Mouse (Mus musculus): Measurements from ENCODE around the gene Cd163l1. TPM values are rescaled to one million over a fixed set of nuclear protein-coding genes. Genes with fewer than 3 reads are reported as not detected.

Cd163l1 gene
- polyA plus RNA-seq, 2 experiments, result 0.04 to 0.11 TPM

DNA sequence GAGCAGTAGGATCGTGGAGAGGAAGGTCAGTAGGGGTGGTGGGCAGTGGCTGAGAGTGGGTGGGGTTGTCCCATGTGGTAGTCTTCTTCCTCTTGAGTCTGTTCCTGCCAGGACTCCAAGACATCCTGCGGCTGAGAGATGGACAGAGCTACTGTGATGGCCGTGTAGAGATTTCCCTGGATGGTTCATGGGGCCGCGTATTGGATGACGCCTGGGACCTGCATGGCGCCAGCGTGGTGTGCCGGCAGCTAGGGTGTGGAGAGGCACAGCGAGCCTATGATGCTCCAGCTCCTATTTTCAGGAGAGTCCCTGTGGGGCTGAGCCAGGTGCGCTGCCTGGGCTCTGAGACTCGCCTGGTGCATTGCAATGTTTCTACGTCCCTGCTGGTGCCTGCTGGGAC is 6.1 kb downstream of the Cd163l1 start:
- no peak for DNase-seq (ENCODE audit: low spot score)
- Histone ChIP-seq H3K27ac (replicated peaks; ENCODE audit: low read depth, low read length) (no peak overlapping the region), H3K4me3 (replicated peaks; ENCODE audit: low read length) (no peak overlapping the region), H3K27me3 (ENCODE audit: control insufficient read depth, insufficient read depth, low read length) (no peaks in the 10 kb centered on the region), H3K9ac (ENCODE audit: low read depth, low read length, severe bottlenecking) (no peak overlapping the region), H3K36me3 (ENCODE audit: control insufficient read depth, insufficient read depth, low read length) (no peaks in the 10 kb centered on the region), H3K4me1 (ENCODE audit: control insufficient read depth, insufficient read depth, low read length) (no peaks in the 10 kb centered on the region), H3K9me3 (ENCODE audit: control insufficient read depth, low read length) (no peaks in the 10 kb centered on the region), H3K4me2 (replicated peaks; ENCODE audit: low read depth, low read length, severe bottlenecking) (no peak overlapping the region)
- WGBS, result 82% methylated on average over 13 of the region's 13 CpGs
- TF ChIP-seq POLR2A (IDR thresholded peaks at IDR 0.05; ENCODE audit: borderline replicate concordance, extremely low read depth, insufficient read depth, insufficient read length), result no peak
- ATAC-seq (ENCODE audit: low FRiP score, low read depth), result no peak

DNA sequence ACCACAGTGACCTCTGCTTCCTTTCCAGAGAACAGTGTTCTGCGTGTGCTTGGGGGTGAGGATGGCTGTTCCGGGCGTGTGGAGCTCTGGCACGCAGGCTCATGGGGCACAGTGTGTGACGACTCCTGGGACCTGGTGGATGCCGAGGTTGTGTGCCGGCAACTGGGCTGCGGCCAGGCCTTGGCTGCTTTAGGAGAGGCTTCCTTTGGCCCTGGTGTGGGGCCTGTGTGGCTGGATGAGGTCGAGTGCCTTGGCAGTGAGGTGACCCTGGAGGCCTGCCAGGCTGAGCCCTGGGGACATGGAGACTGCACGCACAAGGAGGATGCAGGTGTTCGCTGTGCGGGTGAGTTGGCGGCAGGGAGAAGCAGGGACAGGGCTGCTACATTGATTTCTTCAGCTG is 10.4 kb downstream of the Cd163l1 start:
- Histone ChIP-seq H3K36me3 (ENCODE audit: control insufficient read depth, insufficient read depth, low read length) (no peaks in the 10 kb centered on the region), H3K4me3 (replicated peaks; ENCODE audit: low read length) (no peak overlapping the region), H3K27me3 (ENCODE audit: control insufficient read depth, insufficient read depth, low read length) (no peaks in the 10 kb centered on the region), H3K27ac (replicated peaks; ENCODE audit: low read depth, low read length) (no peak overlapping the region), H3K4me1 (ENCODE audit: control insufficient read depth, insufficient read depth, low read length) (no peaks in the 10 kb centered on the region), H3K9ac (ENCODE audit: low read depth, low read length, severe bottlenecking) (no peak overlapping the region; the same call in 1 of the 2 replicates), H3K4me2 (replicated peaks; ENCODE audit: low read depth, low read length, severe bottlenecking) (no peak overlapping the region), H3K9me3 (ENCODE audit: control insufficient read depth, low read length) (no peaks in the 10 kb centered on the region)
- ATAC-seq (ENCODE audit: low FRiP score, low read depth), result no peak
- TF ChIP-seq POLR2A (IDR thresholded peaks at IDR 0.05; ENCODE audit: borderline replicate concordance, extremely low read depth, insufficient read depth, insufficient read length), result no peak
- WGBS, result 80% methylated on average over 13 of the region's 13 CpGs
- DNase-seq (ENCODE audit: low spot score), result no peak

DNA sequence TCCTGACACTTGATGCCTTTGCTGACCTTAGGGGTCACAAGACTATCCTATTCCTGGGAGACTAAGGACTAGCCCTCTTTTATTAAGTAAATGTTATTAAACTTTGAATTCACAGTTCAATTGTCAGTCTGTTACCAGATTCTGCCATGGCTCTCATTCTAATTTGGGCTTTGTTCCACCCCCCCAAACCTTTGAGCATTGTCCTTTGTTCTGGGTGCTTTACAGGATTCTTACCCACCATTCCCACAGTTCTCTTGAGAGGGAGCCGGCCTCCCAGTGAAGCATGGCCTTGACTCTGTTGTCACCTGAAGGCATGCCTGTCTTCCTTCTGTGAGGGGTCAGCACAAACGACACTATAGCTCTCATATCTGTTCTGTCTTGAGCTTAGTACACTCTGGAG is 13.0 kb downstream of the Cd163l1 start:
- Histone ChIP-seq H3K4me3 (replicated peaks; ENCODE audit: low read length) (no peak overlapping the region), H3K9ac (ENCODE audit: low read depth, low read length, severe bottlenecking) (no peak overlapping the region), H3K4me1 (ENCODE audit: control insufficient read depth, insufficient read depth, low read length) (no peaks in the 10 kb centered on the region), H3K27ac (replicated peaks; ENCODE audit: low read depth, low read length) (no peak overlapping the region), H3K4me2 (replicated peaks; ENCODE audit: low read depth, low read length, severe bottlenecking) (no peak overlapping the region), H3K27me3 (ENCODE audit: control insufficient read depth, insufficient read depth, low read length) (no peaks in the 10 kb centered on the region), H3K9me3 (ENCODE audit: control insufficient read depth, low read length) (no peaks in the 10 kb centered on the region), H3K36me3 (ENCODE audit: control insufficient read depth, insufficient read depth, low read length) (no peaks in the 10 kb centered on the region)
- WGBS, result 75% methylated on average over 2 of the region's 2 CpGs
- no peak for TF ChIP-seq POLR2A (IDR thresholded peaks at IDR 0.05; ENCODE audit: borderline replicate concordance, extremely low read depth, insufficient read depth, insufficient read length)
- no peak for DNase-seq (ENCODE audit: low spot score)
- ATAC-seq (ENCODE audit: low FRiP score, low read depth), result no peak

DNA sequence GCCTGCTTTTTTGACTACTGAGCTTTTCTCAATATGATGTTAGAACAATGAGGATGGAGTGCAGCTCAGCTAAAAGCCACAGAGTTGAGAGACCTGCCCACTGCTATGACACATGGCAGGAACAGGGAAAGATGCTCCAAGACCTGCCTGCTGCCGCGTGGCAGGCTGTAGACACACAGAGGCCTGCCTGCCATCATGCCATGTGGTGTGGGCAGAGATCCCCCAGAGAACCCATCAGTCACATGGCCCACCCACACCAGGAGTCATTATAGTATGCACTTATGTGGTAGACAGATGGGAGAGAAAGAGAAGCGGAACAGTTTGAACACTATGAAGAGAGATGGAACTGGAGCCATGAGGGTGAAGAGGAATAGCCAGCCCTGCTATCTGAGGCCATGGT is 15.6 kb downstream of the Cd163l1 start:
- no peak overlapping the region for H3K4me3 ChIP-seq (replicated peaks; ENCODE audit: low read length)
- DNase-seq (ENCODE audit: low spot score) (no peak), ATAC-seq (ENCODE audit: low FRiP score, low read depth) (no peak)
- no peak overlapping the region for H3K9ac ChIP-seq (ENCODE audit: low read depth, low read length, severe bottlenecking)
- TF ChIP-seq POLR2A (IDR thresholded peaks at IDR 0.05; ENCODE audit: borderline replicate concordance, extremely low read depth, insufficient read depth, insufficient read length), result no peak
- no peaks in the 10 kb centered on the region for H3K4me1 ChIP-seq (ENCODE audit: control insufficient read depth, insufficient read depth, low read length)
- H3K9me3 ChIP-seq (ENCODE audit: control insufficient read depth, low read length), result no peaks in the 10 kb centered on the region
- WGBS, result 93% methylated on average over 3 of the region's 3 CpGs
- no peak overlapping the region for H3K4me2 ChIP-seq (replicated peaks; ENCODE audit: low read depth, low read length, severe bottlenecking)
- no peaks in the 10 kb centered on the region for H3K36me3 ChIP-seq (ENCODE audit: control insufficient read depth, insufficient read depth, low read length)
- H3K27me3 ChIP-seq (ENCODE audit: control insufficient read depth, insufficient read depth, low read length), result no peaks in the 10 kb centered on the region
- H3K27ac ChIP-seq (replicated peaks; ENCODE audit: low read depth, low read length), result no peak overlapping the region

DNA sequence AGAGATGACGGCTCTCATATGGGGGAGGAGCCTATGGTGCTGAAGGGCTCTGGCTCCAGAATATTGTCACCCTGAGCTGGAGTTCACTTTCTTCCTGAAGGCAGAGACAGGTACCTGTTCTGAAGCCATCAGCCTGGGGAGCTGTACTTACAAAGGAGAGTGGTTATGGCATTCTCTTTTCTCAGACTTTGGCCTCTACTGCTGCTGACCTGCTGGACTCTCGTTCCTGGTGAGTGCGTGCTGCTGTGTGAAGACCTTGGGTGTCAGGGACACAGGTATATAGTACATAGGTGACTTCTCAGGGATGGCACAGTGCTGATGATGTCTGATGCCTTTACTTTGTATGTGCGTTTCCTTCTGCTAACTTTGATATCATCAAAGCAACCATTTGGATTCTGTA is 29.1 kb downstream of the Cd163l1 start, which contains the start of gene 5830411N06Rik:
Gene 5830411N06Rik (plus strand): TSS at position 69 of the 400 bp plus-strand sequence.
- 82% methylated on average over 4 of the region's 4 CpGs for WGBS
- no peak within 1 kb of the TSS for H3K4me3 ChIP-seq (replicated peaks; ENCODE audit: low read length)
- H3K9ac ChIP-seq (ENCODE audit: low read depth, low read length, severe bottlenecking), result no peak within 1 kb of the TSS
- H3K4me1 ChIP-seq (ENCODE audit: control insufficient read depth, insufficient read depth, low read length), result no peaks in the 10 kb centered on the region
- H3K4me2 ChIP-seq (replicated peaks; ENCODE audit: low read depth, low read length, severe bottlenecking), result no peak within 1 kb of the TSS
- no peak for ATAC-seq (ENCODE audit: low FRiP score, low read depth)
- H3K27ac ChIP-seq (replicated peaks; ENCODE audit: low read depth, low read length), result no peak within 1 kb of the TSS
- no peak for TF ChIP-seq POLR2A (IDR thresholded peaks at IDR 0.05; ENCODE audit: borderline replicate concordance, extremely low read depth, insufficient read depth, insufficient read length)
- no peaks in the 10 kb centered on the region for H3K27me3 ChIP-seq (ENCODE audit: control insufficient read depth, insufficient read depth, low read length)
- no peak for DNase-seq (ENCODE audit: low spot score)
- no peaks in the 10 kb centered on the region for H3K9me3 ChIP-seq (ENCODE audit: control insufficient read depth, low read length)
- no peaks in the 10 kb centered on the region for H3K36me3 ChIP-seq (ENCODE audit: control insufficient read depth, insufficient read depth, low read length)

DNA sequence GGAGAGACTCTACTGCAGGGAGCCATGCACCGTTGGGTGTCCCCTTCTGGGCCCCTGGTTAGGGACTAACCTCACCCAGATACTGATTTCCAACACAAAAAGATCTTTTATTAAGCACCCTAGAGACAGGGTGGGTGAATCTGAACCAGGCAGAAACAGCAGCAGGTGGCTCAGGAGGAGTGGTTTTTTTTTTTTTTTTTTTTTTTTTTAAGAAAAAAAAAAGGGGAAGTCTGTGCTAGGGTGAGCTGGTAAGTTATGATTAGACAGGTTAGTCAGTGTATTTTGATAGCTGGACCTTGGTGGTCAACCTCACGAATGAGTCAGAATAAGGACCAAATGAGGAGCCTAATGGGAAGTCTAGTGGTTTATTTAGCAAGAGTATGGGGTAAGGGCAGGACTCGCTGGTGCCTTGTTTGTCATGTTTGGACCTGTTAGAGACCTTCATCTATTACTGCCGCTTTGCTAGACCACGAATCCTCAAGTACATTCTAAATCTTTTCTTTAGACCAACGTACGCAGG is 35.8 kb downstream of the Cd163l1 start:
- ATAC-seq (ENCODE audit: low FRiP score, low read depth) (no peak), DNase-seq (ENCODE audit: low spot score) (no peak)
- Histone ChIP-seq H3K9me3 (ENCODE audit: control insufficient read depth, low read length) (no peaks in the 10 kb centered on the region), H3K27ac (replicated peaks; ENCODE audit: low read depth, low read length) (no peak overlapping the region), H3K36me3 (ENCODE audit: control insufficient read depth, insufficient read depth, low read length) (no peaks in the 10 kb centered on the region), H3K4me2 (replicated peaks; ENCODE audit: low read depth, low read length, severe bottlenecking) (no peak overlapping the region), H3K9ac (ENCODE audit: low read depth, low read length, severe bottlenecking) (no peak overlapping the region), H3K4me1 (ENCODE audit: control insufficient read depth, insufficient read depth, low read length) (no peaks in the 10 kb centered on the region), H3K4me3 (replicated peaks; ENCODE audit: low read length) (no peak overlapping the region), H3K27me3 (ENCODE audit: control insufficient read depth, insufficient read depth, low read length) (no peaks in the 10 kb centered on the region)
- TF ChIP-seq POLR2A (IDR thresholded peaks at IDR 0.05; ENCODE audit: borderline replicate concordance, extremely low read depth, insufficient read depth, insufficient read length), result no peak
- 82% methylated on average over 7 of the region's 7 CpGs for WGBS

Other genes starting within 250 kb of the Cd163l1 start
- 0.08 and 0.40 TPM in 2 replicates for gene 6430531B16Rik, start 239.5 kb upstream of the Cd163l1 start, polyA plus RNA-seq (2012; rRNA removed)
- gene 6430531B16Rik, start 239.5 kb upstream of the Cd163l1 start, polyA plus RNA-seq (2014; fragmentation: Nextera tagmentation; extraction: Ambion mirVana), result 0.75 TPM in 1 of 2 replicates, not detected in the other
- 8.8 and 9.5 TPM in 2 replicates for gene Adam8, start 225.7 kb upstream of the Cd163l1 start, polyA plus RNA-seq (2012; rRNA removed)
- 1.8 and 2.2 TPM in 2 replicates for gene Adam8, start 225.7 kb upstream of the Cd163l1 start, polyA plus RNA-seq (2014; fragmentation: Nextera tagmentation; extraction: Ambion mirVana)
- 58.3 and 75.1 TPM in 2 replicates for gene Zfp511, start 181.9 kb upstream of the Cd163l1 start, polyA plus RNA-seq (2012; rRNA removed)
- 37.2 and 41.1 TPM in 2 replicates for gene Zfp511, start 181.9 kb upstream of the Cd163l1 start, polyA plus RNA-seq (2014; fragmentation: Nextera tagmentation; extraction: Ambion mirVana)
- 69.1 and 76.7 TPM in 2 replicates for gene Tubgcp2, start 181.6 kb upstream of the Cd163l1 start, polyA plus RNA-seq (2012; rRNA removed)
- gene Tubgcp2, start 181.6 kb upstream of the Cd163l1 start, polyA plus RNA-seq (2014; fragmentation: Nextera tagmentation; extraction: Ambion mirVana), result 58.8 and 66.2 TPM in 2 replicates
- gene Msx3, start 169.2 kb upstream of the Cd163l1 start, polyA plus RNA-seq (2012; rRNA removed), result not detected in 2 replicates
- not detected in 2 replicates for gene Msx3, start 169.2 kb upstream of the Cd163l1 start, polyA plus RNA-seq (2014; fragmentation: Nextera tagmentation; extraction: Ambion mirVana)
- gene Caly, start 135.7 kb upstream of the Cd163l1 start, polyA plus RNA-seq (2012; rRNA removed), result 0.46 and 0.65 TPM in 2 replicates
- 0.69 and 0.77 TPM in 2 replicates for gene Caly, start 135.7 kb upstream of the Cd163l1 start, polyA plus RNA-seq (2014; fragmentation: Nextera tagmentation; extraction: Ambion mirVana)
- gene Prap1, start 124.9 kb upstream of the Cd163l1 start, polyA plus RNA-seq (2012; rRNA removed), result 0.80 and 13.6 TPM in 2 replicates
- gene Prap1, start 124.9 kb upstream of the Cd163l1 start, polyA plus RNA-seq (2014; fragmentation: Nextera tagmentation; extraction: Ambion mirVana), result 0.33 TPM in 1 of 2 replicates, not detected in the other
- gene Fuom, start 115.8 kb upstream of the Cd163l1 start, polyA plus RNA-seq (2012; rRNA removed), result 30.3 TPM in 2 replicates
- gene Fuom, start 115.8 kb upstream of the Cd163l1 start, polyA plus RNA-seq (2014; fragmentation: Nextera tagmentation; extraction: Ambion mirVana), result 28.3 and 28.8 TPM in 2 replicates
- gene Paox, start 102.5 kb upstream of the Cd163l1 start, polyA plus RNA-seq (2012; rRNA removed), result 12.6 and 13.5 TPM in 2 replicates
- 17.8 and 19.4 TPM in 2 replicates for gene Paox, start 102.5 kb upstream of the Cd163l1 start, polyA plus RNA-seq (2014; fragmentation: Nextera tagmentation; extraction: Ambion mirVana)
- 78.1 and 127 TPM in 2 replicates for gene Echs1, start 101.8 kb upstream of the Cd163l1 start, polyA plus RNA-seq (2012; rRNA removed)
- 153 and 159 TPM in 2 replicates for gene Echs1, start 101.8 kb upstream of the Cd163l1 start, polyA plus RNA-seq (2014; fragmentation: Nextera tagmentation; extraction: Ambion mirVana)
- gene Mtg1, start 80.7 kb upstream of the Cd163l1 start, polyA plus RNA-seq (2012; rRNA removed), result 26.5 and 28.8 TPM in 2 replicates
- gene Mtg1, start 80.7 kb upstream of the Cd163l1 start, polyA plus RNA-seq (2014; fragmentation: Nextera tagmentation; extraction: Ambion mirVana), result 22.9 and 28.4 TPM in 2 replicates
- gene Sprn, start 63.4 kb upstream of the Cd163l1 start, polyA plus RNA-seq (2012; rRNA removed), result 0.20 and 0.24 TPM in 2 replicates
- gene Sprn, start 63.4 kb upstream of the Cd163l1 start, polyA plus RNA-seq (2014; fragmentation: Nextera tagmentation; extraction: Ambion mirVana), result 0.14 and 0.26 TPM in 2 replicates
- gene Olfr522, start 53.5 kb upstream of the Cd163l1 start, polyA plus RNA-seq (2012; rRNA removed), result not detected in 2 replicates
- not detected in 2 replicates for gene Olfr522, start 53.5 kb upstream of the Cd163l1 start, polyA plus RNA-seq (2014; fragmentation: Nextera tagmentation; extraction: Ambion mirVana)
- not detected in 2 replicates for gene Olfr523, start 45.0 kb upstream of the Cd163l1 start, polyA plus RNA-seq (2012; rRNA removed)
- not detected in 2 replicates for gene Olfr523, start 45.0 kb upstream of the Cd163l1 start, polyA plus RNA-seq (2014; fragmentation: Nextera tagmentation; extraction: Ambion mirVana)
- gene Olfr524, start 12.3 kb upstream of the Cd163l1 start, polyA plus RNA-seq (2012; rRNA removed), result not detected in 2 replicates
- not detected in 2 replicates for gene Olfr524, start 12.3 kb upstream of the Cd163l1 start, polyA plus RNA-seq (2014; fragmentation: Nextera tagmentation; extraction: Ambion mirVana)
- 0.01 and 0.03 TPM in 2 replicates for gene 5830411N06Rik, start 29.0 kb downstream of the Cd163l1 start, polyA plus RNA-seq (2012; rRNA removed)
- gene 5830411N06Rik, start 29.0 kb downstream of the Cd163l1 start, polyA plus RNA-seq (2014; fragmentation: Nextera tagmentation; extraction: Ambion mirVana), result not detected in 2 replicates
- not detected in 2 replicates for gene Olfr525, start 102.6 kb downstream of the Cd163l1 start, polyA plus RNA-seq (2012; rRNA removed)
- gene Olfr525, start 102.6 kb downstream of the Cd163l1 start, polyA plus RNA-seq (2014; fragmentation: Nextera tagmentation; extraction: Ambion mirVana), result not detected in 2 replicates
- gene Olfr527, start 115.8 kb downstream of the Cd163l1 start, polyA plus RNA-seq (2012; rRNA removed), result not detected in 2 replicates
- gene Olfr527, start 115.8 kb downstream of the Cd163l1 start, polyA plus RNA-seq (2014; fragmentation: Nextera tagmentation; extraction: Ambion mirVana), result not detected in 2 replicates
- gene Olfr60, start 143.4 kb downstream of the Cd163l1 start, polyA plus RNA-seq (2012; rRNA removed), result not detected in 2 replicates
- not detected in 2 replicates for gene Olfr60, start 143.4 kb downstream of the Cd163l1 start, polyA plus RNA-seq (2014; fragmentation: Nextera tagmentation; extraction: Ambion mirVana)
- gene Olfr530, start 158.1 kb downstream of the Cd163l1 start, polyA plus RNA-seq (2012; rRNA removed), result not detected in 2 replicates
- not detected in 2 replicates for gene Olfr530, start 158.1 kb downstream of the Cd163l1 start, polyA plus RNA-seq (2014; fragmentation: Nextera tagmentation; extraction: Ambion mirVana)
- gene Olfr531, start 184.7 kb downstream of the Cd163l1 start, polyA plus RNA-seq (2012; rRNA removed), result not detected in 2 replicates
- not detected in 2 replicates for gene Olfr531, start 184.7 kb downstream of the Cd163l1 start, polyA plus RNA-seq (2014; fragmentation: Nextera tagmentation; extraction: Ambion mirVana)
- gene Olfr532, start 203.4 kb downstream of the Cd163l1 start, polyA plus RNA-seq (2012; rRNA removed), result not detected in 2 replicates
- not detected in 2 replicates for gene Olfr532, start 203.4 kb downstream of the Cd163l1 start, polyA plus RNA-seq (2014; fragmentation: Nextera tagmentation; extraction: Ambion mirVana)
- not detected in 2 replicates for gene Olfr533, start 245.1 kb downstream of the Cd163l1 start, polyA plus RNA-seq (2012; rRNA removed)
- not detected in 2 replicates for gene Olfr533, start 245.1 kb downstream of the Cd163l1 start, polyA plus RNA-seq (2014; fragmentation: Nextera tagmentation; extraction: Ambion mirVana)

Data from limb, embryonic 14.5 days (tissue).